Mouse (Mus musculus) CD8-positive naive resting alpha-beta T cell, adult 57 days (primary cell): ENCODE measurements around the gene Ubqln2. TPM values are rescaled to one million over a fixed set of nuclear protein-coding genes. Genes with fewer than 3 reads are reported as not detected.

Source experiments
- total RNA-seq: library from RNA; stranded (reverse); gene quantifications from one replicate; pipeline ENCODE4 v1.2.4, GENCODE M21; 2023

The Ubqln2 gene
- 48.1 TPM for total RNA-seq

GRCm38 (mm10) chrX:153497688-153498516, at the start of gene Ubqln2:
Gene Ubqln2 (plus strand): TSS chrX:153498227.

Other genes with a start within 250 kb of the Ubqln2 start
- gene Cypt3, start 60.4 kb downstream of the Ubqln2 start, total RNA-seq = not detected
- 1.1 TPM for gene Kctd12b, start 198.2 kb downstream of the Ubqln2 start, total RNA-seq
- 27.0 TPM for gene Nbdy, start 225.4 kb downstream of the Ubqln2 start, total RNA-seq